ENCODE assay signal across 8 mouse cellular contexts in the genomic region with DNA sequence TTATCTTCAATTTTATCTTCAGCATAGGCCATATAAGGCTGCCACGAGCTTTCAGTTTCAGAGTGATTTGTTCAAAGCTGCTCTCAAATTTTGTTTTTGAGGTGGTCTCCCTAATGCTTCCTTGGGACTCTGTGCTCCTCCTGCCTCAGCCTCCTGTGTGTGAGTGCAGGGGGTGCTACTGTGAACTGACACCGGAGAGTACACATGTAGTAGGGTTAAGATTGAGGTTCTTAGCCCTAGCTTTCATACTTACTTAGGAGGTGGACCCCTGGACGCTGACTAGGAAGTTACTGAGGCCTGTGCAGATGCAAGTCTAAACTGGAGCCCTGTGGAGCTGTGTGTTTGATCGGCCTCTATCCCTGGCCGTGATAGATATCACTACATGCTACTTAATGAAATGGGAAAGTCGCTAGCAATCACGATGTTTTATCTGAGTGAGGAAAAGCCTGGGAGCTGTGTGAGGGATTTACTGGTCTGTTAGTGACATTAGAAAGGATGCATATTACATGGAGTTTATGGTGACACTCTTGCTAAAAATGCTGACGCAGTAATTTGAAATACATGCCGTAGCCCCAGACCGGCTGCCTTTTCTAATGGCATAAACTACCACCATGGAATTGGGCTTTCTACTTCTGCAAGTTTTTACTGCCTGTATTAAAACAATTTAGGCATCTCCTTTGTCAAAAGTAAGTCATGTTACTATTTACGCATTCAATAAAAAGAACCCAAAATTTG. TPM values are rescaled to one million over a fixed set of nuclear protein-coding genes. Genes with fewer than 3 reads are reported as not detected.
A peak's percentile ranks its signal among the peaks of the same experiment; 100 is the strongest.
DNase-seq lines count a peak whose midpoint lies in the region; ATAC-seq and TF ChIP-seq lines count a peak whose summit lies in the region.

No protein-coding gene starts in this region.

- 64% methylated on average over 11 of the region's 11 CpGs for WGBS in heart, postnatal 0 days
- WGBS in hindbrain, embryonic 10.5 days: 85% methylated on average over 11 of the region's 11 CpGs
- whole genome bisulfite sequencing in midbrain, embryonic 10.5 days: 88% methylated on average over 11 of the region's 11 CpGs

- DNase-seq in heart, postnatal 0 days (ENCODE audit: low spot score): no peak
- no peak for DNase-seq in heart, adult 11 months
- no peak for DNase-seq in G1E (ENCODE audit: low spot score)
- DNase-seq in hindbrain, embryonic 10.5 days (ENCODE audit: low spot score): no peak
- no peak for DNase-seq in midbrain, embryonic 10.5 days (ENCODE audit: low spot score)
- no peak for DNase-seq in left cerebral cortex, adult 9 months (ENCODE audit: low spot score in 2 of 2)
- no peak for DNase-seq in layer of hippocampus, adult 11-12 months (ENCODE audit: low spot score)
- DNase-seq in right cerebral cortex, postnatal 4 days: no peak

- no peak for TF ChIP-seq EP300 in heart, postnatal 0 days (IDR thresholded peaks at IDR 0.05; ENCODE audit: low read depth)

- ATAC-seq in heart, postnatal 0 days (ENCODE audit: insufficient read depth, low read depth): no peak
- ATAC-seq in G1E (ENCODE audit: extremely low read depth, insufficient number of reproducible peaks, low FRiP score, poor library complexity, severe bottlenecking): no peak

- H3K4me3 ChIP-seq in heart, postnatal 0 days (ENCODE audit: low read depth, low read length): peak overlapping the region; percentile 85
- H3K4me3 ChIP-seq in G1E (ENCODE audit: low read depth, low read length): peak overlapping the region; percentile 99
- H3K4me3 ChIP-seq in hindbrain, embryonic 10.5 days: peak overlapping the region; percentile 97
- peak overlapping the region; percentile 87 for H3K4me3 ChIP-seq in midbrain, embryonic 10.5 days

- H3K27ac ChIP-seq in heart, postnatal 0 days (ENCODE audit: low read depth): peak overlapping the region; percentile 100
- peak overlapping the region; percentile 100 for H3K27ac ChIP-seq in hindbrain, embryonic 10.5 days
- peak overlapping the region; percentile 99 for H3K27ac ChIP-seq in midbrain, embryonic 10.5 days (replicated peaks)

- no peaks in the 10 kb centered on the region for H3K9me3 ChIP-seq in heart, postnatal 0 days (replicated peaks; ENCODE audit: control insufficient read depth, low read length)
- no peaks in the 10 kb centered on the region for H3K9me3 ChIP-seq in G1E (replicated peaks)
- no peaks in the 10 kb centered on the region for H3K9me3 ChIP-seq in hindbrain, embryonic 10.5 days
- no peaks in the 10 kb centered on the region for H3K9me3 ChIP-seq in midbrain, embryonic 10.5 days (replicated peaks)

- H3K36me3 ChIP-seq in heart, postnatal 0 days (replicated peaks; ENCODE audit: control insufficient read depth, insufficient read depth, low read length): peaks cover 18% of the 10 kb centered on the region
- peaks cover 43% of the 10 kb centered on the region for H3K36me3 ChIP-seq in G1E (replicated peaks)
- peaks cover 42% of the 10 kb centered on the region for H3K36me3 ChIP-seq in hindbrain, embryonic 10.5 days
- peaks cover 44% of the 10 kb centered on the region for H3K36me3 ChIP-seq in midbrain, embryonic 10.5 days

- peak overlapping the region; percentile 70 for H3K4me2 ChIP-seq in heart, postnatal 0 days (ENCODE audit: low read depth, low read length)

- peak overlapping the region; percentile 94 for H3K9ac ChIP-seq in heart, postnatal 0 days (replicated peaks; ENCODE audit: low read depth, low read length)

- no peak for TF ChIP-seq CTCF in heart, postnatal 0 days (IDR thresholded peaks at IDR 0.05; ENCODE audit: low read depth)
- no peak for TF ChIP-seq CTCF in G1E (IDR thresholded peaks at IDR 0.05; ENCODE audit: low read depth, low read length)

- no peaks in the 10 kb centered on the region for H3K27me3 ChIP-seq in heart, postnatal 0 days (ENCODE audit: control insufficient read depth, insufficient read depth, low read length)
- no peaks in the 10 kb centered on the region for H3K27me3 ChIP-seq in G1E (ENCODE audit: insufficient read depth, low read length)
- no peaks in the 10 kb centered on the region for H3K27me3 ChIP-seq in hindbrain, embryonic 10.5 days (ENCODE audit: insufficient read depth, poor library complexity, severe bottlenecking)
- no peaks in the 10 kb centered on the region for H3K27me3 ChIP-seq in midbrain, embryonic 10.5 days (ENCODE audit: low read depth, poor library complexity, severe bottlenecking)

- H3K4me1 ChIP-seq in heart, postnatal 0 days (ENCODE audit: control insufficient read depth, insufficient read depth): peaks cover 15% of the 10 kb centered on the region
- peaks cover 47% of the 10 kb centered on the region for H3K4me1 ChIP-seq in G1E (ENCODE audit: insufficient read depth, low read depth, low read length)
- H3K4me1 ChIP-seq in hindbrain, embryonic 10.5 days (replicated peaks): peaks cover 33% of the 10 kb centered on the region
- peaks cover 33% of the 10 kb centered on the region for H3K4me1 ChIP-seq in midbrain, embryonic 10.5 days

RNA-seq across cellular contexts. Expression of gene Hp1bp3, which starts 2.0 kb away (rescaled TPM):
- total RNA-seq in heart, postnatal 0 days (2014; rRNA removed; ENCODE audit: low replicate concordance): 62.4 and 97.0 TPM in 2 replicates
- 78.1 and 80.9 TPM in 2 replicates for polyA plus RNA-seq in heart, postnatal 0 days (2015; fragmentation: Nextera tagmentation; extraction: Ambion mirVana)
- total RNA-seq in G1E (2014; fragmentation: Nextera tagmentation) (179 and 216 TPM in 2 replicates), G1E (2017) (118 and 127 TPM in 2 replicates)
- 41.6 TPM in 2 replicates for polyA plus RNA-seq in G1E (2012)
- polyA plus RNA-seq in hindbrain, embryonic 10.5 days (2016; fragmentation: Nextera tagmentation; extraction: Ambion mirVana): 146 and 148 TPM in 2 replicates
- polyA plus RNA-seq in midbrain, embryonic 10.5 days (2016; fragmentation: Nextera tagmentation; extraction: Ambion mirVana): 153 and 178 TPM in 2 replicates

RNA-seq across cellular contexts. Expression of gene Sh2d5, which starts 32.1 kb away (rescaled TPM):
- 1.4 TPM in 1 of 2 replicates, not detected in the other for total RNA-seq in heart, postnatal 0 days (2014; rRNA removed; ENCODE audit: low replicate concordance)
- 0.07 and 0.18 TPM in 2 replicates for polyA plus RNA-seq in heart, postnatal 0 days (2015; fragmentation: Nextera tagmentation; extraction: Ambion mirVana)
- total RNA-seq in G1E (2014; fragmentation: Nextera tagmentation) (0.68 and 2.0 TPM in 2 replicates), G1E (2017) (0.55 and 0.99 TPM in 2 replicates)
- 0.61 and 0.81 TPM in 2 replicates for polyA plus RNA-seq in G1E (2012)
- 1.3 and 2.4 TPM in 2 replicates for polyA plus RNA-seq in hindbrain, embryonic 10.5 days (2016; fragmentation: Nextera tagmentation; extraction: Ambion mirVana)
- 0.83 and 1.3 TPM in 2 replicates for polyA plus RNA-seq in midbrain, embryonic 10.5 days (2016; fragmentation: Nextera tagmentation; extraction: Ambion mirVana)

RNA-seq across cellular contexts. Expression of gene Kif17, which starts 32.1 kb away (rescaled TPM):
- 0.08 and 0.11 TPM in 2 replicates for total RNA-seq in heart, postnatal 0 days (2014; rRNA removed; ENCODE audit: low replicate concordance)
- polyA plus RNA-seq in heart, postnatal 0 days (2015; fragmentation: Nextera tagmentation; extraction: Ambion mirVana): 0.11 and 0.14 TPM in 2 replicates
- total RNA-seq in G1E (2014; fragmentation: Nextera tagmentation): not detected in 2 replicates
- total RNA-seq in G1E (2017): 0.16 TPM in 1 of 2 replicates, not detected in the other
- 0.13 and 0.16 TPM in 2 replicates for polyA plus RNA-seq in G1E (2012)
- 0.63 and 0.75 TPM in 2 replicates for polyA plus RNA-seq in hindbrain, embryonic 10.5 days (2016; fragmentation: Nextera tagmentation; extraction: Ambion mirVana)
- 0.53 and 0.55 TPM in 2 replicates for polyA plus RNA-seq in midbrain, embryonic 10.5 days (2016; fragmentation: Nextera tagmentation; extraction: Ambion mirVana)
